Mouse (Mus musculus) fibroblast of lung, adult 2 months (primary cell): ENCODE measurements around the gene Chrm3.

ENCODE experiments used
- DNase-seq: peaks from one replicate; pipeline ENCODE4 v3.0.0-alpha.2; 2011; ENCODE audit warnings: low read depth

The Chrm3 gene

DNA sequence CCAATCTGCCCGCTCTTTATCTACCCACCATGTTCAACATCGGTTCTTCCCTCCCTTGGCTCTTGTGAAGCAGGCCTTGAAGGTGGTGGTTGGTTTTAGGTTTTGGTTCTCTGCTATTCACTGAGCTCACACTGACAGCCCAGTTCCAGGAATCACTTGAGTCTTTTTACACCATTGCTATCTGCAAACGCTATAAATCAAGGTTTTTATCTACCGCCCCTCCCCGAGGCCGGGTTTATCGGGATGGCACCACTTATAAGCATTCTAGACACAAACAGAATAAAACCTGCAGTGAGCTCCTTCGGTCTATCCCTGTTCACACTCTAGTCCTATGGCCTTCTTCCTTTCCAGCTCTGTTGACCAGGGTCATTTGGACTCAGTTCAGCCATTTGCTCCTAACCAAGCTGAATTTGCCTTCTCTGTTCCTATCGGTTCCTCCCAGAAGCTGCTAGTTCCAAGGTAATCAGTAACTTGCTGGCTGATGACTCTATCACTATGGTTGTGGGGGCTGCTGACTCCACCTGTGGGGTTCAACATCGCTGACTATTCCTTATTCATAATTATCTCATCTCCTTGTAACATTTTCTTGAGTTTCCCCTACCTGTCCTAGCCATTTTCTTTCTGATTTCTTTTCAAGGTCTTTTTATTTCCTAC lies 291.6 kb downstream of the Chrm3 start:
- DNase-seq = no peak

- no peak for DNase-seq
These were observed 293.6 kb downstream of the Chrm3 start for GRCm38 (mm10) chr13:10066829-10067618.

GRCm38 (mm10) chr13:10065776-10066175 lies 294.9 kb downstream of the Chrm3 start:
- DNase-seq = no peak

DNA sequence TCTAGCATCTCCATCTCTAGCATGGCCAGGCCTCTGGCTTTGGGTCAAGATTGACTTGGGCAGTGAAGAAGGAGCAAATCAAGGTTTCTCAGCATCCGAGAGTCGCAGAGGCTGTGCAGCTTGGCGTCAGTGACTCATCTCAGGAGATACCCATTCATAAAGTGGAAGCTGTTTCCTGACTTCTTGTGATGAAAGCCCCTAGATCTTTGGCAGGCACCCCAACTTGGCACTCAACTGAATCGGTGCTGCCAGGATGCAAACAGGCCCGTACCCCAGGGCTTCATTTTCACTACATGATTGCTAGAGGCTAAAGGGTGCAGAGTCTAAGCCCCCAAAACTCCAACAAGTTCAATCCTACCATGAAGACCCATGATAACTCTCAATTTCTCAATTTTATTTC lies 298.0 kb downstream of the Chrm3 start:
- DNase-seq = no peak

GRCm38 (mm10) chr13:10058993-10059392 lies 301.7 kb downstream of the Chrm3 start:
- DNase-seq = no peak

- DNase-seq = no peak
These were observed 302.9 kb downstream of the Chrm3 start for GRCm38 (mm10) chr13:10057644-10058198.

DNA sequence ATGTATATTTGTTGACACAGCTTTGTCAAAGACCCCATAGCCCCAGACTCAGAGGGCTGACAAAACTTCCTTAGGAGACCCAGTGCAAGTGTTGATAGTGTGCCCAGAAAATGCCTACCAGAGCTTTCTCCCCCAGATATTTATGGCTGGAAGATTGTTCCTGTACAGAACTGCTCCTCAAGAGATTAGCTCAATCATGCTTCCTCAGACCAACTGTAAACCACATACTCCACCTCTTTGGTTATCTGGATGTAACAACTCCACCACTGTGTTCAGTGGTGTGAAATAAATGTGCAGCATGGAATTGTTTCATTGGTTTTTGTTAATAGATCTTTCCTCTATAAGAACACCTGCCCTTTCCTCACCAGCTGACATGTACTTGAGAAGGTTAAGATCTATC lies 306.6 kb downstream of the Chrm3 start:
- DNase-seq = no peak

DNA sequence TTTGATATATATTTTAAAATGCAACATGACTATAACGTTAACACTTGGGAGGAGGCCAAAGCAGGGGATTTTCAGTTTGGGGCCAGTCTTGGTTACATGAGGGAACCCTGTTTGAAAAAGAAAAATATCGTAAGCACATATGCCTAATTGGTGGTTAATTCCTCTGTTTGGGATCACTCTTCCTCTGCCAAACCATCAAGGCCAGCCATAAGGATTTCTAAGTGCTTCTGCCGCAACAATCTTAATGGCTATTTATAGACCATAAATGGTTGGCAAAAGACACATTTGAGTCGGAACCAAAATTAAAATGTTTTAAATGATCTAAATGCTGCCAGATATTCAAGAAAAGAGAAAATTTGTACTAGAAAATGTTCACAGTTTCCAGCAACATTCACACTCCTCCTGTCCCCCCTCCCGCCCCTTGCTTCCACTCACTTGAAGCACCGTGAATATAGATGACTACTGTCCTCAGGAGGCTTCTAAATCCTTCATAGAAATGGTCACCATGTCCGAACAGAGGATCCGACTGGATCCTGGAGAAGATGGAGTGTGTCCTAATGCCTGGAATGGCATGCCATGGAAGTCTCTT lies 307.3 kb downstream of the Chrm3 start:
- no peak for DNase-seq

- no peak for DNase-seq
These were observed 314.8 kb downstream of the Chrm3 start for GRCm38 (mm10) chr13:10045651-10046350.

GRCm38 (mm10) chr13:10044084-10044483 lies 316.6 kb downstream of the Chrm3 start:
- no peak for DNase-seq

DNA sequence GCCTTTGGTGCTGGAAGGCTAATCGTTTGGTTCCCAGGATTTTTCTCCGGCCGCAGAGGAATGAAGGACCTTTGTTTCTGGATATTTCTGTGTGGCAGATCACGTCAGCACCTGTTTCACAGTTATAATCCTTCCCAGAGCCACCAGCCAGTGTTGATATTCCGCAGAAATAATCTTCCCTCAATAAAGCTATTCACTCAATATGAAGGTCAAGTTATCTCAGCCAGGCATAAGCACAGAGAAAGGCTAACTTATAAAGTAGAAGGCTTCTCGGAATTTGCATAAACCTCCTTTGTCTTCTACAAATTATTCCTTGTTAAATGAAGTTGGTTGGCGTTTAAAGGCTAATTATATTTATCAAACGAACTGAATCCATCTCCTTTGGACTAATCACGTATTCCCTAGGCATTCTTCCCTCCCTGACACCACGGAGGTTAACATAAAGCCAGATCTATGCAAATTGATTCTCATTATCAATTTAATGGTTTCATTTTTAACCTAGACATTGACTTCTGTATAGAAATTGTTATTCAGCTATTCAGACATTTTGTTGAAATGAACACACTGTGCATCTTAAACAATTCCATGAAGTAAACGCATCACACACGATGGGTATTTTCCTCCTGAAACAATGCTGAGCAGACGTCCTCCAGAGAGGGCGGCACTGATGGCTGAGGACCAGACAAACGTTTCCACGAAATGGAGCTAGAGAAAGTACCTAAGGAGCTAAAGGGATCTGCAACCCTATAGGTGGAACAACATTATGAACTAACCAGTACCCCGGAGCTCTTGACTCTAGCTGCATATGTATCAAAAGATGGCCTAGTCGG lies 326.9 kb downstream of the Chrm3 start:
- no peak for DNase-seq

DNA sequence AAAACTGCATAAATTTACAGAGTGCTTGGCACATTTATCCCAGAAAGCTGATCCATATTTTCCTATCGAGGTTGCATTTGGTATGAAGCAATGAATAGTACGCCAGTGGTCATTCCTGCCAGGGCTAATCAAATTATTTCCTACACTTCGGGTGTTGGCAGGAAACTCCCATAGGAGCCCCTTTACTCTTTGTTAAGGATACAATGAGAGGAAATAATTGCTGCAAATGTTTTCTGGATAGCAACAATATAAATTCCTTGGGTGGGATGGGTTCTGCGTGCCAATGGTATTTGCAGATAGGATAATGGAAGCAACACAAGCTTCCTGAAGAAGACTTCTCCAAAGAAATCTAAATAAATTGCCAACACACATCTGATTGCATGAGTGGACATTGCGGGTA lies 329.1 kb downstream of the Chrm3 start:
- DNase-seq = no peak

DNA sequence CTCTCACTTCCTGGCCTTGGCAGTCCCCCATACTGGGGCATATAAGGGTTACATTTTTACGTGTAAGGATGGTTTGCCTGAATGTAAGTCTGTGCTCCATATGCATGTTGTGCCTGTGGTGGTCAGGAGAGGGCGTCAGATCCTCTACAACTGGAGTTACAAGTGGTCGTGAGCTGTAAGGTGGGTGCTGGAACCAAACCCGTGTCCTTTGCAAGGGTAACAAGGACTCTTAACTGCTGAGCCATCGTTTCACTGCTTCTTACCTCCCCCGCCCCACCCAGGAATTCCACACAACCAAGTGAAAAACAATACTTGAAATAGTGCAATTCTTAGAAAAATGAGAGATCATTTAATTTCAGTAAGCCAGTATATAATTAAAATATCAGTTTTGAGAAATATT lies 330.7 kb downstream of the Chrm3 start:
- no peak for DNase-seq

GRCm38 (mm10) chr13:10025134-10025533 lies 335.5 kb downstream of the Chrm3 start:
- no peak for DNase-seq

GRCm38 (mm10) chr13:10023112-10023511 lies 337.5 kb downstream of the Chrm3 start:
- DNase-seq = no peak

- no peak for DNase-seq
These were observed 341.4 kb downstream of the Chrm3 start for GRCm38 (mm10) chr13:10019252-10019651.

DNA sequence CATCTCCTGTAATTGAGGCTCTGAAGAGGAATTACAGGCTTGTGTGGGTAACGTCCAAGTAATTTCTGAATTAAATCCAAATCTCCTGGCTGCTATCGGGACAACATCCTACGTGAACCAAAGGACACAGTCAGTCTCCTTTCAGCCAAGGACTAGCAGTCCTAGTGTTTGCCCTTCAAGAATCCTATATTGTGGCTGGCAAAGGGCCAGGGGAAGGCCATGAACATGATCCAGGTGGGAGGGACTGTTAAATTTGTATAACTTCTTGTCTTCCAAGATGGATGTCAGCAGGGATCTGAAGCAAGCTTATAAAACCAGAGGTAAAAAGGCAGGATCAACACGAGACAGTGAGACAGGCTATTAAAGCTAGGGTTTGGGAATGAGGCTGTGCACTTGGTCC lies 357.7 kb downstream of the Chrm3 start:
- DNase-seq = no peak

DNA sequence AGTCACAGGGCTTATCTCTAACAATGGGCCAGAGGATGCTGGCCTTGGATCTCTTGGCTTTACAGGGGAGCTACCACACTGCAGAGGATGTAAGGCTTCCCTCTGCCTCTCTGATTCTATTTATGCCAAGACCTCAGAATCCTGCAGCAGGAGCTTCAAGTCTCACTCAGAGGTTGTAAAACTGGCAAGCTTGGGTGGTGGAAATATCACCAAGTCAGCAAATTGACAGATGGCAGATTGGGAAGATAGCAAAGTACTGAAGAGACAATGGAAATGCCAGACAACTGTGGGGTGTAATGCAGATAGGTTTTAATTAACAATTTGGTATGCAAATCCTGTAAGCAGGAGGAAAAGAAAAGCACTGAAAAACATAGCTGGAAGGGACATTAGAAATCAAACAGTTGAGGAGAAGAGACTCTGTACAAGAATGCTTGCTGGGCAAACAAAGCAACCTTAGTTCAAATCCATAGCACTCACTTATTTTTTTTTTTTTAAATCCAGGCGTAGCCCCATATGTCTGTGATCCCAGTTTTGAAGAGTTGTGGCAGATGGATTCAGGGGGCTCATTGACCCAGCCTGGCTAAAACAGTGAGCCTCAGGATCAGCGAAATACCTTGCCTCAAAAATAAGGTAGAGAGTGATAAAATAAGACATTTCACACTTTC lies 362.9 kb downstream of the Chrm3 start:
- DNase-seq = no peak

GRCm38 (mm10) chr13:9995852-9996251 lies 364.8 kb downstream of the Chrm3 start:
- no peak for DNase-seq

DNA sequence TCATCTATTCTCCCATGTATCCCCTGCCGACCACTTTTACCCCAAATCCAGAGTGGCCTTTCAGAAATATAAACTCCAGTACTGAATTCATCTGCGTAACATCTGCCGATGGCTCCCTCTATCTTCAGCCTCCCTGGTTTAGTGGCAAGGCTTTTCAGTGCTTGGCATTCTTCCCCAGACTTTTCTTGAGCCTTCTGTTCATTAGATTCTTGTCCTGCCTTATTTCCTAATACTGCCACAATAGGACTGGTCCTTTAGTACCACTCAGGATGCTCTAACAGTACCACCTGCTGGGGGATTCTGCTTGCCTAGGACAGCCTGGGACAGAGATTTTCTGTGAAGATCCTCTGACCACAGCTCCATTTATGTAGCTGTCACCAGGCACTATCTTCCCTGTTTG lies 367.1 kb downstream of the Chrm3 start:
- no peak for DNase-seq

DNA sequence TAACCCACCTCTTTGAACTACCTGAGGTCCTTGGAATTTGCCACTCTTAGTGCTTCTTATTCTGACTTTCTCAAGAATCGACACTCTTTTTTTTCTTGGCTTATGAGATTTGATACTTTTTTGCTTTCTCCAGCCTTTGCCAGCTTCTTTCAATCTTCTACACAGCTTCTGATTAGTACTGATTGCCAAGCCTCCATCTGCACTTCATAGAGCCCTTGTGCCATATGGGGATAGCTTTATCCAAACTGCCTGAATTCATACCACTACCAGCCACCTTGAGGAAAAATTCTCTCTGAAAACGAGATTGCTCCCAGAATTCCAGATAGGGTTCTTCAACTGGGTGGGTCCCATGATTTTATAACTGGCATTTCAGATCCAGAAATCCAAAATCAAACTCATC lies 368.0 kb downstream of the Chrm3 start:
- DNase-seq = no peak
